Mouse (Mus musculus) limb, embryonic 11.5 days (tissue): ENCODE data around the gene Srebf2. TPM values are rescaled to one million over a fixed set of nuclear protein-coding genes. Genes with fewer than 3 reads are reported as not detected.

Source experiments
- ATAC-seq: fragments of 200-750 bp; cut with Nextera tagmentation; 2 replicates; pipeline ENCODE4 v1.8.0; 2017; ENCODE audit warnings: low read depth; ENCODE audit not compliant: insufficient number of reproducible peaks, low FRiP score, low TSS enrichment
- DNase-seq: peaks from one replicate; pipeline ENCODE4 v3.0.0-alpha.2; 2015; ENCODE audit warnings: low spot score
- H3K27ac ChIP-seq: fragments of 300-500 bp; sonication (generic); replicated peaks from 2 replicates; pipeline ENCODE4 v1.5.1; 2014; ENCODE audit warnings: low read depth, mild to moderate bottlenecking, low read length
- H3K27me3 ChIP-seq: fragments of 300-500 bp; sonication (generic); 2 replicates; pipeline ENCODE4 v1.6.1; 2014; ENCODE audit warnings: mild to moderate bottlenecking, low read length, mixed read lengths; ENCODE audit not compliant: control insufficient read depth, insufficient read depth
- H3K36me3 ChIP-seq: fragments of 300-500 bp; sonication (generic); 2 replicates; pipeline ENCODE4 v1.6.1; 2014; ENCODE audit warnings: mild to moderate bottlenecking, low read length, moderate library complexity, mixed read lengths; ENCODE audit not compliant: control insufficient read depth, insufficient read depth
- H3K4me1 ChIP-seq: fragments of 300-500 bp; sonication (generic); 2 replicates; pipeline ENCODE4 v1.6.1; 2014; ENCODE audit warnings: low read length, mixed read lengths; ENCODE audit not compliant: control insufficient read depth, insufficient read depth
- H3K4me2 ChIP-seq: fragments of 300-500 bp; sonication (generic); 2 replicates; pipeline ENCODE4 v1.6.1; 2014; ENCODE audit warnings: low read depth, mild to moderate bottlenecking, moderate library complexity; ENCODE audit not compliant: severe bottlenecking
- H3K4me3 ChIP-seq: fragments of 300-500 bp; sonication (generic); 2 replicates; pipeline ENCODE4 v1.5.1; 2014; ENCODE audit warnings: low read depth, low read length
- H3K9ac ChIP-seq: fragments of 300-500 bp; sonication (generic); 2 replicates; pipeline ENCODE4 v1.6.1; 2014; ENCODE audit warnings: mild to moderate bottlenecking, low read length
- H3K9me3 ChIP-seq: fragments of 300-500 bp; sonication (generic); 2 replicates; pipeline ENCODE4 v1.6.1; 2016; ENCODE audit warnings: low read length; ENCODE audit not compliant: control insufficient read depth
- WGBS: fragments of 180-500 bp; shearing (Covaris S2); extraction: QIAGEN DNeasy Blood & Tissue Kit; methylation state at CpG from one replicate; pipeline ENCODE4 v1.1.7; 2014; 5-methylcytosine and 5-hydroxymethylcytosine counted together
- polyA plus RNA-seq: library from polyadenylated mRNA; unstranded; fragments of >200 nt; fragmentation: Nextera tagmentation; extraction: Ambion mirVana; gene quantifications from 2 replicates; pipeline ENCODE4 v1.2.1, GENCODE M21; 2014

Srebf2 gene
- polyA plus RNA-seq, 1 experiment from 2014 or later = 129 TPM

GRCm38 (mm10) chr15:82203090-82203489 lies 56.1 kb downstream of the Srebf2 start:
- no peaks in the 10 kb centered on the region for H3K9me3 ChIP-seq
- no peak overlapping the region for H3K4me2 ChIP-seq
- H3K4me1 ChIP-seq = 0 out of 2 replicates have a peak, but pooled peaks cover 5% of the 10 kb centered on the region
- no peak overlapping the region for H3K4me3 ChIP-seq
- H3K27ac ChIP-seq = no peak overlapping the region
- H3K9ac ChIP-seq = no peak overlapping the region; the same call in 1 of the 2 replicates
- peaks cover 29% of the 10 kb centered on the region for H3K27me3 ChIP-seq
- 95% methylated on average over 10 of the region's 10 CpGs for whole genome bisulfite sequencing
- ATAC-seq (no peak), DNase-seq (no peak)
- peaks cover 26% of the 10 kb centered on the region for H3K36me3 ChIP-seq

GRCm38 (mm10) chr15:82203611-82204351 lies 56.8 kb downstream of the Srebf2 start:
- no peak overlapping the region for H3K4me3 ChIP-seq
- peaks cover 23% of the 10 kb centered on the region for H3K36me3 ChIP-seq
- WGBS = 88% methylated on average over 20 of the region's 20 CpGs
- H3K4me2 ChIP-seq = no peak overlapping the region; the same call in 1 of the 2 replicates
- ATAC-seq (no peak), DNase-seq (no peak)
- 0 out of 2 replicates have a peak, but pooled peaks cover 5% of the 10 kb centered on the region for H3K4me1 ChIP-seq
- H3K9ac ChIP-seq = no peak overlapping the region; the same call in 1 of the 2 replicates
- no peak overlapping the region for H3K27ac ChIP-seq
- no peaks in the 10 kb centered on the region for H3K9me3 ChIP-seq
- H3K27me3 ChIP-seq = peaks cover 36% of the 10 kb centered on the region

- H3K36me3 ChIP-seq = peaks cover 18% of the 10 kb centered on the region
- H3K27ac ChIP-seq = no peak overlapping the region
- ATAC-seq (no peak), DNase-seq (no peak)
- peaks cover 45% of the 10 kb centered on the region for H3K27me3 ChIP-seq
- H3K4me1 ChIP-seq = 0 out of 2 replicates have a peak, but pooled peaks cover 5% of the 10 kb centered on the region
- no peaks in the 10 kb centered on the region for H3K9me3 ChIP-seq
- H3K4me2 ChIP-seq = no peak overlapping the region
- H3K9ac ChIP-seq = no peak overlapping the region
- 60% methylated on average over 9 of the region's 10 CpGs for WGBS
- H3K4me3 ChIP-seq = no peak overlapping the region
Measured at GRCm38 (mm10) chr15:82204680-82205371, 57.8 kb downstream of the Srebf2 start.

GRCm38 (mm10) chr15:82206365-82207104 lies 59.6 kb downstream of the Srebf2 start:
- WGBS = 53% methylated on average over 9 of the region's 9 CpGs
- H3K4me2 ChIP-seq = peak overlapping the region; percentile 15; the same call in 1 of the 2 replicates
- H3K4me1 ChIP-seq = 0 out of 2 replicates have a peak, but pooled peaks cover 7% of the 10 kb centered on the region
- H3K9ac ChIP-seq = no peak overlapping the region
- H3K4me3 ChIP-seq = no peak overlapping the region
- no peaks in the 10 kb centered on the region for H3K9me3 ChIP-seq
- peaks cover 63% of the 10 kb centered on the region for H3K27me3 ChIP-seq
- H3K27ac ChIP-seq = no peak overlapping the region
- H3K36me3 ChIP-seq = peaks cover 14% of the 10 kb centered on the region
- DNase-seq = no peak
- ATAC-seq = no peak

- Histone ChIP-seq H3K36me3 (peaks cover 14% of the 10 kb centered on the region), H3K4me3 (0 out of 2 replicates have a peak overlapping the region, but pooled peaks have one; percentile 7), H3K9ac (no peak overlapping the region), H3K4me1 (0 out of 2 replicates have a peak, but pooled peaks cover 11% of the 10 kb centered on the region), H3K27me3 (peaks cover 68% of the 10 kb centered on the region), H3K4me2 (peak overlapping the region; percentile 15; the same call in 1 of the 2 replicates), H3K27ac (no peak overlapping the region), H3K9me3 (no peaks in the 10 kb centered on the region)
- no peak for DNase-seq
- 9% methylated on average over 34 of the region's 34 CpGs for WGBS
- ATAC-seq = no peak
Measured at GRCm38 (mm10) chr15:82207105-82207459, 60.1 kb downstream of the Srebf2 start.

- no peak overlapping the region for H3K4me3 ChIP-seq
- H3K9me3 ChIP-seq = no peaks in the 10 kb centered on the region
- 0 out of 2 replicates have a peak, but pooled peaks cover 13% of the 10 kb centered on the region for H3K4me1 ChIP-seq
- peaks cover 14% of the 10 kb centered on the region for H3K36me3 ChIP-seq
- DNase-seq (no peak), ATAC-seq (no peak)
- peaks cover 74% of the 10 kb centered on the region for H3K27me3 ChIP-seq
- WGBS = 9% methylated on average over 29 of the region's 30 CpGs
- H3K9ac ChIP-seq = 0 out of 2 replicates have a peak overlapping the region, but pooled peaks have one; percentile 18
- no peak overlapping the region for H3K27ac ChIP-seq
- no peak overlapping the region for H3K4me2 ChIP-seq
Measured at GRCm38 (mm10) chr15:82207504-82208219, 60.7 kb downstream of the Srebf2 start.

GRCm38 (mm10) chr15:82208307-82208706 lies 61.3 kb downstream of the Srebf2 start:
- WGBS = 82% methylated on average over 8 of the region's 8 CpGs
- Histone ChIP-seq H3K9me3 (no peaks in the 10 kb centered on the region), H3K4me3 (no peak overlapping the region), H3K36me3 (peaks cover 10% of the 10 kb centered on the region), H3K4me1 (0 out of 2 replicates have a peak, but pooled peaks cover 13% of the 10 kb centered on the region), H3K9ac (no peak overlapping the region), H3K27ac (no peak overlapping the region), H3K27me3 (peaks cover 80% of the 10 kb centered on the region), H3K4me2 (no peak overlapping the region)
- ATAC-seq (no peak), DNase-seq (no peak)
